Mouse (Mus musculus) R1 (cell line): ENCODE measurements around the gene Trim71.
"Not testable (repeated sequence)": the region's sequence is repeated elsewhere in the genome, so short reads cannot be mapped to it uniquely, and the experiment has no call there.

ENCODE experiments used
- DNase-seq: peaks from one replicate; pipeline ENCODE4 v3.0.0-alpha.2; 2018; ENCODE audit warnings: low read depth, low spot score

The Trim71 gene

GRCm38 (mm10) chr9:114526581-114526980, 37.6 kb downstream of the Trim71 start:
- DNase-seq = peak; percentile 86

DNA sequence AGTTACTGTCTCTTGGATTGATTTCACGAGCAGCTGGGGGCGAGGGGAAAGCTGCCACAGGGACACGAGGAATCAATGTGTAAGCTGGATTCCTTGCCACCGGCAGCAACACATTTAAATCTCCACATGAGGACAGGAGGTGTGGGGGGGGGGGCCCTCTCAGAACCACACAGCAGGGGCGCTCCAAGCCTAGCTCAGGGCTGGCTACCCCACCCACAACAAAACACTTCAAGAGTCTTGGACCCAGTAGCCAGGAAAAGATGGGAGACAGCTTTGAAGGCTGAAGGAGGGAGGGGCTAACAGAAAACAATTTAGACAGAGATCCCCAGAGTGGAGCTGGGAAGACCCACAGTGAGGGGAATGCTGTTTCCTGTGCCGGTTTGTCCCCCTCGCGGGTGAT, 38.3 kb downstream of the Trim71 start:
- DNase-seq = peak; percentile 91

- DNase-seq = peak; percentile 78
Observed at GRCm38 (mm10) chr9:114525073-114525633, 39.0 kb downstream of the Trim71 start.

DNA sequence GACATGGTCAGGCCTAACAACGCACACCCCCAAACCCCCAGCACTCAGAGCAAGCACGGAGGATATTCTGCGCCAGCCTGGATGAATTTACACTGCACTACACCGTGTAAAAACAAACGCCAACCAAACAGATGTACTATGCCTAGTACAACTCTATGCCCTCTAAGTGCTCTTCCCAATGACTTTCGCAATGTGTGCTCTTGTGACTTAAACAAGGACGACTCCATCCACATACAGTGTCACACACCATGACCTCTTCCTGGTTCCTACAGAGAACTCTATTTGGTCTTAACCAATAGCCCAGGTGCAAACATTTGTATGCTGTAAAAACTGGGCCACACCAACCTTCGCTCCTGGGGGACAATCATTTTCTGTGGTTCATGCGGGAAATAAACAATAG, 41.7 kb downstream of the Trim71 start:
- DNase-seq = no peak

DNA sequence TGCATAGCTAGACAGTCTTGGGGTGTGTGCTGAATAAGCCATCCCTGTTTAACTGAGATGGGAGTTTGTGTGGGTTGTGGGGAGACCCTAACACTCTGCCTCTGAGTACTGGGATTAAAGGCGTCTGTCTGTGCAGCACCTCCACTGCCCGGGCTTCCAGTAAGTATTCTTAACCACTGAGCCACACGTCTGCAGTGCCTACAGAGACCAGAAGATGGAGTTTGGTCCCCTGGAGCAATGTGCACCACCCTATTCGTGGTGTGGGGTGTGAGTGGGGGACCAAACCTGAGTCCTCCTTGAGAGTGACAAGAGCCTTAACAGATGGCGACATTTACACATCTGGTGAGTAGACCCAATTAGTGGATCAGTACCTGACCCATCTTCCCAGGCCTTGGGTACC, 42.1 kb downstream of the Trim71 start:
- peak; percentile 79 for DNase-seq

DNA sequence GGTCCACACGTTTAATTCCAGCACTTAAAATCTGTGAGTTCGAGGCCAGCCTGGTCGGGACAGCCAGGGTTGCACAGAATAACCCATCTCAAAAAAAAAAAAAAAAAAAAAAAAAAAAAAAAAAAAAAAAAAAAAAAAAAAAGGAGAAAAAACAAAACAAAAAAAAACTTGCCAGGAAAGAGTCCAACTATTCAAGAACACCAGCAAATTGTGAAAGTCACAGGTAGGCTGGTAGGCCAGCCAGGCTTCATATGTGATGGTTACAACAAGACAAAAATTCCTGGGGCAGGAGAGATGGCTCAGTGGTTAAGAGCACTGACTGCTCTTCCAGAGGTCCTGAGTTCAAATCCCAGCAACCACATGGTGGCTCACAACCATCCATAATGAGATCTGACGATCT, 43.6 kb downstream of the Trim71 start:
- DNase-seq = not testable (repeated sequence)

- no peak for DNase-seq
Observed at GRCm38 (mm10) chr9:114518812-114519477, 45.2 kb downstream of the Trim71 start.

DNA sequence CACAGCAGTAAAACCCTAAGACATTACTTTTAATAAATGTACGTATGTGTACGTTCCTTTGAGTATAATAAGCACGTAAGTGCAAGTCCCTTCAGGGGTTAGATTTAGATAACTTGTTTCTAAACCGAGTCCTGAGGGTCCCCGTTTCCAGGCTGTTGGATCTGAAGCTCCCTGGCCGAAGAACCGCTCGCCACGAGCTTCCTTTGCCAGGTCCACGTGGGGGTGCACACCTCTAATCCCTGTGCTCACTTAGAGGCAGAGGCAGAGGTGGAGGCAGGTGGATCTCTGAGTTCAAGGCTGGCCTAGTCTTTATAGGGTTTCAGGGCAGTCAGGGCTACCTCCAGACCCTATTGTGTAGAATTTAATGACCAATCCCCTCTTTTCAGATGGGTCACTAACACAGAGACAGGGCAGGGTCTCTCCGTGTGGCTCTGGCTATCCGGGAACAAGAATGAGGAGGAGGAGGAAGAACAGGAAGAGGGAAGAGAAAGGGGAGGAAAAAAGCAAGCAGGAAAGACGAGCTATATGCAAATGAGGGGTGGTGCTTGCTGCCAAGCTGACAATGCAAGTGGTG, 46.2 kb downstream of the Trim71 start:
- DNase-seq = no peak

DNA sequence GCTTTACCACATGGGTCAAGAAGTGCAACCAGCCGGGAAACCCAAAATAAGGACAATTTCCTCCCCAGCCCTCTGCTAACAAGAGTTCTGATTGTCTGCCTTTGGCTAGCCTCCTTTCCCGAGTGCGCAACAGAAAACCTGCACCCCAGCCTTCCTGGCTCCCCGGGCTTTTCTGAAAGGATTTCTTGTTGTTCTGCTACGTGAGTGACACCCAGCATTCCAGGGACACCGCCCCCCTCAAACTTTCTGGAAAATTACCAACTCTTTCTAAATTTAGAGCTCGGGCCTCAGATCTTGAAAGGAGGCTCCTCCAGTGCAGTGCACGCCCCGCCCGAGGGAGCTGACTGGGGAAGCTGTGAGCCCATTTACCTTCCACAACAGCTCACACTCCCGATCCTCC, 48.8 kb downstream of the Trim71 start, which contains the start of gene C130032M10Rik:
Gene C130032M10Rik (plus strand): TSS at position 334 of the 400 bp plus-strand sequence.
- peak; percentile 75 for DNase-seq

DNA sequence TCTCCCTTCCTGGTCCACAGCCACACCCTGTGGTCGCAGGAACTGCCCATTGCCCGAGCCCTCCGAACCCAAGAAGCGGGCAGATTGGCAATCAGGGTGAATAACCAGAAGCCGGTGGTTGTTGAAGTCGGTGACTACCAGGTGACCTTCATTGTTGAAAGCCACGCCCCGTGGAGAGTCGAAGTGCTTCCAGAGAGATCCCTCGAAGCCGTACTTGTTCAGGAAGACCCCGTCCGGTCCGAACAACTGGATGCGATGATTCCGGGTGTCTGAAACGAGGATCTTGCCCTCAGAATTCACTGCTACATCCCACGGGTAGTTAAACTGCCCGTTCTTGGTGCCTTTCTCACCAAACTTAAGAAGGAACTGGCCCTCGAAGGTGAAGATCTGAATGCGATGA, 51.3 kb downstream of the Trim71 start:
- peak; percentile 71 for DNase-seq

GRCm38 (mm10) chr9:114509785-114510184, 54.4 kb downstream of the Trim71 start:
- no peak for DNase-seq

DNA sequence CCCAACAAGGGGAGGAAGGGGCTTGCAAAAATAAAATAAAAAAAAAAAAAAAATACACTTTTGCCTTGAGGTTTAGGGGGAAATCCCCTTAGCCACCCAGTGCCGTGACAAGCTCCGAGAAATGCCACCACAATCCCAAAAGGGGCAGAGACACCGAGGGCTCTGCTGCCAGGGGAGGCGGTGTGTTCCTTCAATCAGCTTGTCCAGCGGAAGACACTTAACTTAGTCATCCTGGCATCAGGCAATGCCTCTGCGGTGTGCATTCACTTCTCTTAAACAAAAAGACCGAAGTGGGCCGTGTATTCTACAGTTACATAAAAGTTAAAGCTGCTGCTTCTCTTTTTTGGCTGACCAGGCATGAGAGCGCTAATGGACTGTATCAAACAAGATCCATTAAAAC, 56.7 kb downstream of the Trim71 start:
- DNase-seq = no peak

DNA sequence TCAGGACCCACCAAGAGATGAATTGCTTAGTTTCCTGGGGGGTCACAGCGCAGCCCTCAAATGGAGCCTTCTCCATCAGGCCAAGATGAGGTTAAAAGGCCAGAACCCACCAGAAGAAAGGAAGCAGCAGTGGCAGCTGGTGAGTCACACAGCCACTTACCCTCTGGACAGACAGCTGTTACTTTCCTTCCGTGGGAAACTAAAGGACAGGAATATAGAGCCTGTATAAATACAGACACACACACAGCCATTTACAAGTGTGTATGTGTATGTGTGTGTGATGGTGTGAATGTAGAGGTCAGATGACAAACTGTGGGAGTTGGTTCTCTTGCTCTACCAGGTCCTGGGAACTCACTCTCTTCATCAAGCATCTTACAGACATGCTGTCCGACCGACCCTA, 57.6 kb downstream of the Trim71 start:
- no peak for DNase-seq

DNA sequence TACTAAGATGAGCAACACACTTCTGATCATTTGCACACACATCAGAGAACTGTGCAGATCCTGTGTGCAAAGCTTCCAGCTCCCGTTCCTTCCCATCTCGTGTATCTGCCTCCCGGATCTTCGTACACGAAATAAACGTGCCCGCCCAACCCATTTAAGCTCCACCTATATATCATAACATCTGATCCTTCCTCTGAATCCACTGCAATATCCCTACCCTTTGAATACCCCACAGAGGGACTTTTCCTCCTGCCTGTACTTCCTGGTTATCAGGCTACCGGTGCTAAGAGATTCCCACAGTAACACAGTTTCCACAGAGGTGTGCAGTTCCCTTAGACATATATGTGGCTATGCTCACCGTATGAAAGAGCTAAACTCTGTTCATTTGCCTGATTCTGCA, 59.4 kb downstream of the Trim71 start, which contains the start of gene Ccr4:
Gene Ccr4 (minus strand): TSS at position 101 of the 400 bp plus-strand sequence.
- no peak for DNase-seq

- peak; percentile 71 for DNase-seq
Observed at GRCm38 (mm10) chr9:114502711-114503427, 61.3 kb downstream of the Trim71 start.

DNA sequence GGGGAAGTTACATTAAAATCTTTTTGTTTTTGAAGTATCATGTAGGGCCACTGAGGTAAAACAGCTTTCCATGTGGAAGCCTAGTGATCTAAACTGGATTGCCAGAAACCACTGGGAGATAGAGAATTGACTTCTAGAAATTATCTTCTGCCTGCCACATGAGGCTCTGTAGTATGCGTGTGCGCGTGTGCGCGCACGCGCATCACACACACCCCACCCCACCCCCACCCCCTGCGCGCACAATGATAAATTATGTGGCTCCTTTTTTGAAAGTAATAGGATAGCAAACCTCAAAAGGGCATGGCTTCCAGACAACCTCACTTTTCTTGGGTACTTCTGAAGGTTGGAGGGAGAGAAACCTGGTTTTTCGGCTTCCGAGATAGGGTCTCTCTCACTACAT, 62.3 kb downstream of the Trim71 start:
- DNase-seq = no peak

DNA sequence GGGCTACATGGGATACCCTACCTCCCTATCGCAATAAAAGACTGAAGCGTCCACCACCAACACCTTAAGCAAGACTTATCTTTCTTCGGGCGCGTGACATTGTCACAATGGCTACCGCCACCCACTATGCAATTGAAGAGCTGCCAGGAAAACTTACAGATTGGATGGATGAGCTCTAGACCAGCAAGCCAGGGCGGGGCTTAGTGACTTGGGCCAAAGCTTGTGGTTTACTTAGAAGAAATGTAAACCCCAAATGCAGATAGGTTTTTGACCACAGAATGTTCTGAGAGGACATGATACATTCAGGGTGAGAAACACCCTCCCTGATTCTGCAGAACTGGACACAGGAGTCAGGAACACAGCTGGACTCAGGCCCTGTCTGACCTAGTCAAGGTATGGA, 63.1 kb downstream of the Trim71 start:
- peak; percentile 65 for DNase-seq

DNA sequence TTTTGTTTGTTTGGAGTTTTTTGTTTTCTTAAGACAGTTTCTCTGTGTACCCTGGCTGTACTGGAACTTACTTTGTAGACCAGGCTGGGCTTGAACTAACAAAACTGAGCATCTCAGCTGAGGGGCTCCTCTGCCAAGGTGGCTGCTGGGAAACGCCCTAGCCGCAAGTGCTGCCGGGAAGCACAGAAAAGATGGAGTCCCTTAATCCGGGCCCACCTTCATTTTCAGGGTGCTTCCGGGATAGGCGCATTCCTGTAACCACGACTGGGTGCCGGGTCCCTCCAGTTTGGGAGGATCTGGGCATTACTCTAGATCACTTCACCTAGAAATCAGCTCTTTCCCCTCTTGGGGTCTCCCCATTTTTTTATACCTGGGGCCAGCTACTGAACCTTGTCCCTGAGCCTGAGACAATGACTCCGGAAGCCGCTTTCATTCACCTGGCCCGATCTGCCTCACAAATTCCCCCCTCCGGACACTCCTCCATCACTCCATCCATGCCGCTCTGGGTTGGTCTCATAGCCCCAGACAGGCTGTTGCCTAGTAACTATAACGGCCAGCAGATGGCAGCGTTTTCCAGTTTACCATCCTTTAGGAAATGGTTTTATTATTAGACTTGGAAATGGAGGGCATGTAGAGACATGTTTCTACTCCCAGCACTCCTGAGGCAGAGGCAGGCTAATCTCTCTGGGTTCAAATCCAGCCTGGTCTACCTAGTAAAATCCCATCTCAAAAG, 64.2 kb downstream of the Trim71 start:
- peak; percentile 97 for DNase-seq

- DNase-seq = peak; percentile 92
Observed at GRCm38 (mm10) chr9:114498218-114498617, 66.0 kb downstream of the Trim71 start.

GRCm38 (mm10) chr9:114496469-114496868, 67.7 kb downstream of the Trim71 start:
- DNase-seq = no peak

GRCm38 (mm10) chr9:114487481-114488258, 76.5 kb downstream of the Trim71 start:
- no peak for DNase-seq
